Mouse (Mus musculus): ENCODE data around the gene Arxes1. TPM values are rescaled to one million over a fixed set of nuclear protein-coding genes. Genes with fewer than 3 reads are reported as not detected.

Arxes1 gene
- total RNA-seq (2023) = 0.50 TPM

GRCm38 (mm10) chrX:136032799-136033763, at the start of gene Arxes1:
Arxes1 (plus strand) TSS chrX:136033367.

DNA sequence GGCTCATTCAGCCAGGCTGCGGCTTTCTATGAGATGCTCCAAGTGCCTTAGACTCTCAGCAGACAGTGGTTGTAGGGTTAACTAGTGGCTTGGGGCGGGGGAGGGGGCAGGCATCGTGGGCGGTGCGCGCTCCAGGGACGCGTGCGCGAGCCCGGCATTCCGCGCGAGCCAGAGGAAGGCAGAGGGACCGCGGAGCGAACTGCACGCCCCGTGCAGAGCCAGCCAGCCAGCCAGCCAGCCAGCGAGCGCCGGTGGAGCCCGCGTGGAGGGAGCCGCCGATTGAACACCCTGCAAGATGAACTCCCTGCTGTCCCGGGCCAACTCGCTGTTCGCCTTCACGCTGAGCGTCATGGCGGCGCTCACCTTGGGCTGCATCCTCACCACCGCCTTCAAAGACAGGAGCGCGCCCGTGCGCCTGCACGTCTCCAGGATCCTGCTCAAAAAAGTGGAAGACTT, 39.5 kb upstream of the Arxes1 start, which contains the start of gene Arxes2:
TSS of gene Arxes2 (plus strand) at position 161 of the 456 bp plus-strand sequence.

DNA sequence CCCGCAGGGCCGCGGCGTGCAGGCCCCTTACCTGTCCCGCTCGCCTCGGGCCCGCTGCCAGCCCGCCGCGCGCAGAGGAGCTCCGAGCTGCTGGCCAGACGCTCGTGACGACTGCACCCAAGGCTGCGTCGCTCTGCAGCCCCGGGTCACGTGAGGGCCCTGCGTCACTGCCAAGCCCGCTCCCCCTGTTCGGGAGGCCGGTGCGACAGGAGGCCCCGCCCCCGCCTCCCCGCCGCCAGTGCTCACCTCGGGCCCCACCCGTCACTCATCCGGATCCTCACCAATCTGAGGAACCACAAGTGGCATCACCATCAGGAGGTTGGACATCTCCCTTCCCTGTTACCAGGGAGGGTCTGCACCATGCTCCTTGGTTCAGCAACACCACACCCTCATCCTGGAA, 34.9 kb downstream of the Arxes1 start, which contains the start of gene Bex2:
TSS of gene Bex2 (minus strand) at position 217 of the 400 bp plus-strand sequence.

Other genes with a start within 250 kb of the Arxes1 start
- 18.5 TPM for gene Bhlhb9, start 235.8 kb upstream of the Arxes1 start, total RNA-seq (2023)
- 21.5 TPM for gene Gprasp2, start 194.3 kb upstream of the Arxes1 start, total RNA-seq (2023)
- gene Arxes2, start 39.5 kb upstream of the Arxes1 start, total RNA-seq (2023) = 3.6 TPM
- 2.7 TPM for gene Bex2, start 34.9 kb downstream of the Arxes1 start, total RNA-seq (2023)
- not detected for gene Nxf3, start 51.9 kb downstream of the Arxes1 start, total RNA-seq (2023)
- not detected for gene Bex4, start 105.6 kb downstream of the Arxes1 start, total RNA-seq (2023)
- gene Tceal8, start 139.0 kb downstream of the Arxes1 start, total RNA-seq (2023) = 1.6 TPM
- gene Tceal5, start 170.5 kb downstream of the Arxes1 start, total RNA-seq (2023) = not detected
- not detected for gene Tceal7, start 181.4 kb downstream of the Arxes1 start, total RNA-seq (2023)
- 3.6 TPM for gene Bex1, start 182.1 kb downstream of the Arxes1 start, total RNA-seq (2023)
- 42.6 TPM for gene Tceal9, start 211.7 kb downstream of the Arxes1 start, total RNA-seq (2023)
- gene Bex3, start 236.9 kb downstream of the Arxes1 start, total RNA-seq (2023) = 94.9 TPM

Measured in CD4-positive naive resting alpha-beta T cell, adult 57 days (primary cell).